Mouse (Mus musculus): ENCODE results near the gene Nr2c2ap. TPM values are rescaled to one million over a fixed set of nuclear protein-coding genes. Genes with fewer than 3 reads are reported as not detected.

Gene Nr2c2ap
- polyA plus RNA-seq, 1 experiment: 38.0 TPM

GRCm38 (mm10) chr8:70114892-70115291, 16.2 kb upstream of the Nr2c2ap start:
- H3K9ac ChIP-seq (ENCODE audit: low read depth, poor library complexity, severe bottlenecking): no peak overlapping the region
- H3K4me1 ChIP-seq (ENCODE audit: control insufficient read depth, insufficient read depth, low read length): no peaks in the 10 kb centered on the region
- no peaks in the 10 kb centered on the region for H3K36me3 ChIP-seq (ENCODE audit: control insufficient read depth, insufficient read depth, low read length, poor library complexity, severe bottlenecking)
- no peak overlapping the region for H3K27ac ChIP-seq (ENCODE audit: insufficient read depth, low read length)
- TF ChIP-seq POLR2A (IDR thresholded peaks at IDR 0.05; ENCODE audit: insufficient read depth, low read length) (no peak), EP300 (IDR thresholded peaks at IDR 0.05; ENCODE audit: insufficient read depth, low read depth, low read length) (no peak), CTCF (IDR thresholded peaks at IDR 0.05; ENCODE audit: low read depth, low read length) (no peak)
- H3K27me3 ChIP-seq (ENCODE audit: control insufficient read depth, insufficient read depth, low read length, poor library complexity, severe bottlenecking): peaks cover 6% of the 10 kb centered on the region; the same call in 1 of the 2 replicates
- H3K4me3 ChIP-seq (ENCODE audit: low read depth, low read length): no peak overlapping the region
- H3K9me3 ChIP-seq (replicated peaks; ENCODE audit: control insufficient read depth, insufficient read depth, low read length, poor library complexity, severe bottlenecking): no peaks in the 10 kb centered on the region

- H3K27me3 ChIP-seq (ENCODE audit: control insufficient read depth, insufficient read depth, low read length, poor library complexity, severe bottlenecking): peaks cover 6% of the 10 kb centered on the region; the same call in 1 of the 2 replicates
- TF ChIP-seq EP300 (IDR thresholded peaks at IDR 0.05; ENCODE audit: insufficient read depth, low read depth, low read length) (no peak), CTCF (IDR thresholded peaks at IDR 0.05; ENCODE audit: low read depth, low read length) (no peak)
- H3K27ac ChIP-seq (ENCODE audit: insufficient read depth, low read length): no peak overlapping the region
These were observed 13.5 kb upstream of the Nr2c2ap start for GRCm38 (mm10) chr8:70117611-70118010.

GRCm38 (mm10) chr8:70118726-70119700, 12.1 kb upstream of the Nr2c2ap start:
- H3K36me3 ChIP-seq (ENCODE audit: control insufficient read depth, insufficient read depth, low read length, poor library complexity, severe bottlenecking): no peaks in the 10 kb centered on the region
- TF ChIP-seq CTCF (IDR thresholded peaks at IDR 0.05; ENCODE audit: low read depth, low read length) (no peak), EP300 (IDR thresholded peaks at IDR 0.05; ENCODE audit: insufficient read depth, low read depth, low read length) (no peak), POLR2A (IDR thresholded peaks at IDR 0.05; ENCODE audit: insufficient read depth, low read length) (no peak)
- no peaks in the 10 kb centered on the region for H3K4me1 ChIP-seq (ENCODE audit: control insufficient read depth, insufficient read depth, low read length)
- no peak overlapping the region for H3K9ac ChIP-seq (ENCODE audit: low read depth, poor library complexity, severe bottlenecking)
- peaks cover 2% of the 10 kb centered on the region; the same call in 1 of the 2 replicates for H3K27me3 ChIP-seq (ENCODE audit: control insufficient read depth, insufficient read depth, low read length, poor library complexity, severe bottlenecking)
- no peak overlapping the region for H3K4me3 ChIP-seq (ENCODE audit: low read depth, low read length)
- no peaks in the 10 kb centered on the region for H3K9me3 ChIP-seq (replicated peaks; ENCODE audit: control insufficient read depth, insufficient read depth, low read length, poor library complexity, severe bottlenecking)
- H3K27ac ChIP-seq (ENCODE audit: insufficient read depth, low read length): no peak overlapping the region

More at GRCm38 (mm10) chr8:70117611-70118010, 13.5 kb upstream of the Nr2c2ap start:
- Histone ChIP-seq H3K9me3 (replicated peaks; ENCODE audit: control insufficient read depth, insufficient read depth, low read length, poor library complexity, severe bottlenecking) (no peaks in the 10 kb centered on the region), H3K36me3 (ENCODE audit: control insufficient read depth, insufficient read depth, low read length, poor library complexity, severe bottlenecking) (no peaks in the 10 kb centered on the region), H3K9ac (ENCODE audit: low read depth, poor library complexity, severe bottlenecking) (no peak overlapping the region), H3K4me1 (ENCODE audit: control insufficient read depth, insufficient read depth, low read length) (no peaks in the 10 kb centered on the region), H3K4me3 (ENCODE audit: low read depth, low read length) (no peak overlapping the region)

- H3K9me3 ChIP-seq (replicated peaks; ENCODE audit: control insufficient read depth, insufficient read depth, low read length, poor library complexity, severe bottlenecking): no peaks in the 10 kb centered on the region
- H3K4me1 ChIP-seq (ENCODE audit: control insufficient read depth, insufficient read depth, low read length): no peaks in the 10 kb centered on the region
- TF ChIP-seq CTCF (IDR thresholded peaks at IDR 0.05; ENCODE audit: low read depth, low read length) (no peak), POLR2A (IDR thresholded peaks at IDR 0.05; ENCODE audit: insufficient read depth, low read length) (peak; percentile 48), EP300 (IDR thresholded peaks at IDR 0.05; ENCODE audit: insufficient read depth, low read depth, low read length) (no peak)
- H3K9ac ChIP-seq (ENCODE audit: low read depth, poor library complexity, severe bottlenecking): peak within 1 kb of the TSS; percentile 16
- no peaks in the 10 kb centered on the region for H3K36me3 ChIP-seq (ENCODE audit: control insufficient read depth, insufficient read depth, low read length, poor library complexity, severe bottlenecking)
- peak within 1 kb of the TSS; percentile 8; the same call in 1 of the 2 replicates for H3K4me3 ChIP-seq (ENCODE audit: low read depth, low read length)
- H3K27me3 ChIP-seq (ENCODE audit: control insufficient read depth, insufficient read depth, low read length, poor library complexity, severe bottlenecking): peaks cover 2% of the 10 kb centered on the region; the same call in 1 of the 2 replicates
- H3K27ac ChIP-seq (ENCODE audit: insufficient read depth, low read length): no peak within 1 kb of the TSS
These were observed 10.5 kb upstream of the Nr2c2ap start, which contains the start of gene Ncan for GRCm38 (mm10) chr8:70120667-70121066. Gene Ncan, minus strand, starts transcription at chr8:70120873.

- Histone ChIP-seq H3K4me3 (ENCODE audit: low read depth, low read length) (no peak overlapping the region), H3K27me3 (ENCODE audit: control insufficient read depth, insufficient read depth, low read length, poor library complexity, severe bottlenecking) (peaks cover 1% of the 10 kb centered on the region; the same call in 1 of the 2 replicates), H3K27ac (ENCODE audit: insufficient read depth, low read length) (no peak overlapping the region), H3K36me3 (ENCODE audit: control insufficient read depth, insufficient read depth, low read length, poor library complexity, severe bottlenecking) (no peaks in the 10 kb centered on the region), H3K9me3 (replicated peaks; ENCODE audit: control insufficient read depth, insufficient read depth, low read length, poor library complexity, severe bottlenecking) (no peaks in the 10 kb centered on the region), H3K9ac (ENCODE audit: low read depth, poor library complexity, severe bottlenecking) (no peak overlapping the region), H3K4me1 (ENCODE audit: control insufficient read depth, insufficient read depth, low read length) (no peaks in the 10 kb centered on the region)
- no peak for TF ChIP-seq POLR2A (IDR thresholded peaks at IDR 0.05; ENCODE audit: insufficient read depth, low read length)
- TF ChIP-seq EP300 (IDR thresholded peaks at IDR 0.05; ENCODE audit: insufficient read depth, low read depth, low read length): no peak
- peak; percentile 59 for TF ChIP-seq CTCF (IDR thresholded peaks at IDR 0.05; ENCODE audit: low read depth, low read length)
These were observed 8.3 kb upstream of the Nr2c2ap start for GRCm38 (mm10) chr8:70122863-70123262.

- Histone ChIP-seq H3K4me1 (ENCODE audit: control insufficient read depth, insufficient read depth, low read length) (peaks cover 3% of the 10 kb centered on the region), H3K27ac (ENCODE audit: insufficient read depth, low read length) (no peak overlapping the region), H3K36me3 (ENCODE audit: control insufficient read depth, insufficient read depth, low read length, poor library complexity, severe bottlenecking) (no peaks in the 10 kb centered on the region), H3K4me3 (ENCODE audit: low read depth, low read length) (no peak overlapping the region), H3K27me3 (ENCODE audit: control insufficient read depth, insufficient read depth, low read length, poor library complexity, severe bottlenecking) (no peaks in the 10 kb centered on the region), H3K9me3 (replicated peaks; ENCODE audit: control insufficient read depth, insufficient read depth, low read length, poor library complexity, severe bottlenecking) (no peaks in the 10 kb centered on the region), H3K9ac (ENCODE audit: low read depth, poor library complexity, severe bottlenecking) (no peak overlapping the region)
- TF ChIP-seq POLR2A (IDR thresholded peaks at IDR 0.05; ENCODE audit: insufficient read depth, low read length): no peak
- no peak for TF ChIP-seq CTCF (IDR thresholded peaks at IDR 0.05; ENCODE audit: low read depth, low read length)
- no peak for TF ChIP-seq EP300 (IDR thresholded peaks at IDR 0.05; ENCODE audit: insufficient read depth, low read depth, low read length)
These were observed 6.1 kb upstream of the Nr2c2ap start for GRCm38 (mm10) chr8:70124992-70125391.
